Mouse (Mus musculus) liver, adult 2 months (tissue): Measurements from ENCODE around the gene Susd5.

Source experiments
- CTCF ChIP-seq: fragments of 200-500 bp; IDR thresholded peaks from 2 replicates; pipeline ENCODE4 v1.5.1; 2011; ENCODE audit warnings: low read depth, low read length, control low read depth
- POLR2A ChIP-seq: fragments of 200-500 bp; IDR thresholded peaks from 2 replicates; pipeline ENCODE4 v1.6.1; 2011; ENCODE audit warnings: low read length, control low read depth; ENCODE audit not compliant: insufficient read depth; ENCODE audit errors: extremely low read depth

DNA sequence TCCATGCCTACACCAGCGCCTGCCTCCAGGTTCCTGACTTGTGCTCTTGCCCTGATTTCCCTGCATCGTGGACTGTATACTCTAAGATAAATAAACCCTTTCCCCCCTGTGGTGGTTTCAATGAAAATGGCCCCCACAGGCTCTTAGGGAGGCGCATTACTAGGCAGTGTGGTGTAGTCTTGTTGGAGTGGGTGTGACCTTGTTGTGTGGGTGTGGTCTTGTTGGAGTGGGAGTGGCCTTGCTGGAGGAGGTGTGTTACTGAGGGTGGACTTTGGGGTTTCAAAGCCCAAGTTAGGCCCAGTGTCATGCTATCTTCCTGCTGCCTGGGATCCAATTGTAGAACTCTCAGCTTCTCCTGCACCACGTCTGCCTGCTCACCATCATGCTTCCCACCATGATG lies 4.9 kb upstream of the Susd5 start:
- TF ChIP-seq POLR2A (no peak), CTCF (no peak)
